Mouse (Mus musculus): ENCODE data around the gene Rbm4b. TPM values are rescaled to one million over a fixed set of nuclear protein-coding genes. Genes with fewer than 3 reads are reported as not detected.
A peak's percentile ranks its signal among the peaks of the same experiment; 100 is the strongest.

The Rbm4b gene
- 1 to 10 TPM; 1.9 to 2.1 TPM for total RNA-seq (2021)
- long read RNA-seq, experiment 1, full-length matches to known transcripts = 7 of 8 reads
- long read RNA-seq, experiment 1, partial matches to known transcripts = 0 of 8 reads
- long read RNA-seq, experiment 1, other reads (novel, unspliced or antisense) = 1 of 8 reads
- long read RNA-seq, experiment 2, partial matches to known transcripts = 0 of 4 reads
- long read RNA-seq, experiment 2, other reads (novel, unspliced or antisense) = 2 of 4 reads

- DNase-seq = peak; percentile 97
Observed at GRCm38 (mm10) chr19:4756193-4756911, at the start of gene Rbm4b. Rbm4b (plus strand) TSS chr19:4756497.

- DNase-seq = no peak
Observed at GRCm38 (mm10) chr19:4708765-4709164, 47.5 kb upstream of the Rbm4b start.

- DNase-seq = no peak
Observed at GRCm38 (mm10) chr19:4711098-4711600, 45.1 kb upstream of the Rbm4b start, which contains the start of gene Sptbn2. Sptbn2 (plus strand) TSS chr19:4711167.

- DNase-seq = no peak
Observed at GRCm38 (mm10) chr19:4711601-4712155, 44.6 kb upstream of the Rbm4b start.

GRCm38 (mm10) chr19:4712156-4712780, 44.0 kb upstream of the Rbm4b start:
- no peak for DNase-seq

- no peak for DNase-seq
Observed at GRCm38 (mm10) chr19:4712781-4713526, 43.3 kb upstream of the Rbm4b start.

GRCm38 (mm10) chr19:4713886-4714285, 42.4 kb upstream of the Rbm4b start:
- no peak for DNase-seq

GRCm38 (mm10) chr19:4716756-4717155, 39.5 kb upstream of the Rbm4b start:
- no peak for DNase-seq

GRCm38 (mm10) chr19:4717281-4717680, 39.0 kb upstream of the Rbm4b start:
- no peak for DNase-seq

GRCm38 (mm10) chr19:4718716-4719115, 37.6 kb upstream of the Rbm4b start:
- no peak for DNase-seq

- DNase-seq = no peak
Observed at GRCm38 (mm10) chr19:4719351-4719764, 36.9 kb upstream of the Rbm4b start.

- no peak for DNase-seq
Observed at GRCm38 (mm10) chr19:4720112-4720511, 36.2 kb upstream of the Rbm4b start.

GRCm38 (mm10) chr19:4720671-4721244, 35.5 kb upstream of the Rbm4b start:
- DNase-seq = no peak

GRCm38 (mm10) chr19:4729186-4729585, 27.1 kb upstream of the Rbm4b start:
- no peak for DNase-seq

GRCm38 (mm10) chr19:4733052-4733451, 23.2 kb upstream of the Rbm4b start:
- no peak for DNase-seq

GRCm38 (mm10) chr19:4737866-4738265, 18.4 kb upstream of the Rbm4b start:
- DNase-seq = no peak

GRCm38 (mm10) chr19:4739053-4739452, 17.2 kb upstream of the Rbm4b start:
- no peak for DNase-seq

- DNase-seq = no peak
Observed at GRCm38 (mm10) chr19:4739762-4740161, 16.5 kb upstream of the Rbm4b start.

GRCm38 (mm10) chr19:4741482-4741881, 14.8 kb upstream of the Rbm4b start:
- DNase-seq = no peak

GRCm38 (mm10) chr19:4742229-4742628, 14.1 kb upstream of the Rbm4b start:
- DNase-seq = no peak

GRCm38 (mm10) chr19:4743524-4743923, 12.8 kb upstream of the Rbm4b start:
- no peak for DNase-seq

GRCm38 (mm10) chr19:4744026-4744425, 12.3 kb upstream of the Rbm4b start:
- no peak for DNase-seq
